Mouse (Mus musculus) midbrain, postnatal 0 days (tissue): ENCODE measurements around the gene Cpsf4. TPM values are rescaled to one million over a fixed set of nuclear protein-coding genes. Genes with fewer than 3 reads are reported as not detected.

Experiments
- ATAC-seq: fragments of 200-750 bp; cut with Nextera tagmentation; 2 replicates; pipeline ENCODE4 v1.8.0; 2017; ENCODE audit warnings: moderate number of reproducible peaks, mild to moderate bottlenecking, moderate TSS enrichment, moderate library complexity; ENCODE audit not compliant: low FRiP score
- DNase-seq: peaks from one replicate; pipeline ENCODE4 v3.0.0-alpha.2; 2015; ENCODE audit warnings: low spot score
- H3K27ac ChIP-seq: fragments of 300-500 bp; sonication (generic); 2 replicates; pipeline ENCODE4 v1.5.1; 2014; ENCODE audit warnings: low read depth, mild to moderate bottlenecking, low read length, mixed read lengths
- H3K27me3 ChIP-seq: fragments of 300-500 bp; sonication (generic); 2 replicates; pipeline ENCODE4 v1.6.1; 2014; ENCODE audit warnings: low read length, control low read depth, mixed read lengths; ENCODE audit not compliant: insufficient read depth
- H3K36me3 ChIP-seq: fragments of 300-500 bp; sonication (generic); 2 replicates; pipeline ENCODE4 v1.6.1; 2014; ENCODE audit warnings: low read length, control low read depth, mixed read lengths; ENCODE audit not compliant: insufficient read depth
- H3K4me1 ChIP-seq: fragments of 300-500 bp; sonication (generic); 2 replicates; pipeline ENCODE4 v1.6.1; 2014; ENCODE audit warnings: mild to moderate bottlenecking, control low read depth, antibody characterized with exemption, low read length, mixed read lengths; ENCODE audit not compliant: insufficient read depth
- H3K4me2 ChIP-seq: fragments of 300-500 bp; sonication (generic); 2 replicates; pipeline ENCODE4 v1.6.1; 2014; ENCODE audit warnings: low read depth, mild to moderate bottlenecking, low read length, mixed read lengths; ENCODE audit not compliant: poor library complexity, severe bottlenecking
- H3K4me3 ChIP-seq: fragments of 300-500 bp; sonication (generic); 2 replicates; pipeline ENCODE4 v1.5.1; 2014; ENCODE audit warnings: low read depth, mild to moderate bottlenecking, low read length, moderate library complexity
- H3K9ac ChIP-seq: fragments of 300-500 bp; sonication (generic); replicated peaks from 2 replicates; pipeline ENCODE4 v1.6.1; 2014; ENCODE audit warnings: mild to moderate bottlenecking, low read length, moderate library complexity, mixed read lengths; ENCODE audit not compliant: poor library complexity, severe bottlenecking
- H3K9me3 ChIP-seq: fragments of 300-500 bp; sonication (generic); 2 replicates; pipeline ENCODE4 v1.6.1; 2016; ENCODE audit warnings: low read length, control low read depth
- CTCF ChIP-seq: IDR thresholded peaks from 2 replicates; pipeline ENCODE4 v1.5.1; 2016; ENCODE audit warnings: antibody characterized with exemption, mild to moderate bottlenecking
- WGBS: fragments of 180-500 bp; shearing (Covaris S2); extraction: QIAGEN DNeasy Blood & Tissue Kit; methylation state at CpG from one replicate; pipeline ENCODE4 v1.1.7; 2014; 5-methylcytosine and 5-hydroxymethylcytosine counted together
- polyA plus RNA-seq: library from polyadenylated mRNA; unstranded; fragments of >200 nt; fragmentation: Nextera tagmentation; extraction: Ambion mirVana; gene quantifications from 2 replicates; pipeline ENCODE4 v1.2.1, GENCODE M21; 2015
- total RNA-seq: library from RNA; depleted of rRNA; stranded (reverse); fragments of >200 nt; gene quantifications from 2 replicates; pipeline ENCODE4 v1.2.3, GENCODE M21; 2014

Cpsf4 gene
- total and polyA plus RNA-seq, 2 experiments from 2014 or later, result 40.7 to 44.4 TPM

- Histone ChIP-seq H3K9me3 (no peaks in the 10 kb centered on the region), H3K27ac (no peak overlapping the region), H3K9ac (no peak overlapping the region), H3K36me3 (peaks cover 39% of the 10 kb centered on the region), H3K4me2 (no peak overlapping the region), H3K27me3 (no peaks in the 10 kb centered on the region), H3K4me1 (peaks cover 9% of the 10 kb centered on the region; the same call in 1 of the 2 replicates), H3K4me3 (no peak overlapping the region)
- 97% methylated on average over 6 of the region's 6 CpGs for WGBS
- no peak for TF ChIP-seq CTCF
- ATAC-seq, result no peak
- no peak for DNase-seq
These were observed 22.4 kb downstream of the Cpsf4 start for GRCm38 (mm10) chr5:145189416-145189815.

GRCm38 (mm10) chr5:145190373-145190772 lies 23.4 kb downstream of the Cpsf4 start:
- DNase-seq (no peak), ATAC-seq (no peak)
- Histone ChIP-seq H3K27me3 (no peaks in the 10 kb centered on the region), H3K4me1 (peaks cover 9% of the 10 kb centered on the region; the same call in 1 of the 2 replicates), H3K4me2 (peak overlapping the region; percentile 69), H3K4me3 (peak overlapping the region; percentile 77), H3K36me3 (peaks cover 41% of the 10 kb centered on the region), H3K9ac (peak overlapping the region; percentile 92), H3K27ac (peak overlapping the region; percentile 90), H3K9me3 (no peaks in the 10 kb centered on the region)
- TF ChIP-seq CTCF, result no peak
- 60% methylated on average over 5 of the region's 5 CpGs for WGBS

- Histone ChIP-seq H3K4me1 (peaks cover 9% of the 10 kb centered on the region; the same call in 1 of the 2 replicates), H3K27ac (peak overlapping the region; percentile 90), H3K9me3 (no peaks in the 10 kb centered on the region), H3K27me3 (no peaks in the 10 kb centered on the region), H3K4me2 (peak overlapping the region; percentile 69), H3K4me3 (peak overlapping the region; percentile 77), H3K36me3 (peaks cover 41% of the 10 kb centered on the region), H3K9ac (peak overlapping the region; percentile 92)
- TF ChIP-seq CTCF, result peak; percentile 18; the same call in 1 of the 2 replicates
- WGBS, result 1% methylated on average over 41 of the region's 41 CpGs
- DNase-seq, result peak; percentile 94
- peak; percentile 89 for ATAC-seq
These were observed 24.1 kb downstream of the Cpsf4 start for GRCm38 (mm10) chr5:145190875-145191798.

GRCm38 (mm10) chr5:145191962-145192361 lies 24.9 kb downstream of the Cpsf4 start, which contains the start of gene Atp5j2:
Atp5j2 (minus strand) TSS chr5:145192062.
- ATAC-seq, result no peak
- 81% methylated on average over 2 of the region's 2 CpGs for WGBS
- Histone ChIP-seq H3K36me3 (peaks cover 35% of the 10 kb centered on the region), H3K27me3 (no peaks in the 10 kb centered on the region), H3K27ac (peak within 1 kb of the TSS; percentile 90), H3K4me3 (peak within 1 kb of the TSS; percentile 77), H3K4me1 (peaks cover 9% of the 10 kb centered on the region; the same call in 1 of the 2 replicates), H3K9ac (peak within 1 kb of the TSS; percentile 92), H3K4me2 (peak within 1 kb of the TSS; percentile 69), H3K9me3 (no peaks in the 10 kb centered on the region)
- DNase-seq, result no peak
- no peak for TF ChIP-seq CTCF

GRCm38 (mm10) chr5:145200387-145200786 lies 33.4 kb downstream of the Cpsf4 start:
- Histone ChIP-seq H3K9me3 (no peaks in the 10 kb centered on the region), H3K4me2 (peak overlapping the region; percentile 93; the same call in 1 of the 2 replicates), H3K9ac (no peak overlapping the region), H3K27me3 (no peaks in the 10 kb centered on the region), H3K27ac (no peak overlapping the region), H3K4me1 (peaks cover 3% of the 10 kb centered on the region; the same call in 1 of the 2 replicates), H3K36me3 (peaks cover 14% of the 10 kb centered on the region), H3K4me3 (no peak overlapping the region)
- no peak for DNase-seq
- 82% methylated on average over 7 of the region's 7 CpGs for WGBS
- no peak for ATAC-seq
- no peak for TF ChIP-seq CTCF
